Mouse (Mus musculus) gastrocnemius, adult 18-20 months (tissue): Measurements from ENCODE around the gene Olfr342. TPM values are rescaled to one million over a fixed set of nuclear protein-coding genes. Genes with fewer than 3 reads are reported as not detected.

ENCODE experiments used
- DNase-seq: peaks from one replicate; pipeline ENCODE4 v3.0.0; 2021; ENCODE audit warnings: low spot score
- long read RNA-seq, 2 experiments: library from polyadenylated mRNA; stranded (forward); transcript quantifications; one replicate each; pipeline ENCODE4 v2.0.0; 2021
- total RNA-seq, 2 experiments: library from RNA; stranded (reverse); gene quantifications; 2 replicates each; pipeline ENCODE4 v1.2.3; 2021

Gene Olfr342
- not detected for total RNA-seq
- long read RNA-seq, experiment 1, result 0 reads
- long read RNA-seq, experiment 2, result 0 reads

GRCm38 (mm10) chr2:36524698-36525097 is at the start of gene Olfr342:
TSS of gene Olfr342 (plus strand) at chr2:36524998.
- DNase-seq, result no peak

GRCm38 (mm10) chr2:36482368-36482767 is 42.4 kb upstream of the Olfr342 start, which contains the start of gene Olfr341:
TSS of gene Olfr341 (minus strand) at chr2:36482468.
- DNase-seq, result no peak

- DNase-seq, result no peak
These were observed 40.4 kb downstream of the Olfr342 start for GRCm38 (mm10) chr2:36565156-36565555.

GRCm38 (mm10) chr2:36566362-36566761 is 41.6 kb downstream of the Olfr342 start, which contains the start of gene Olfr344:
TSS of gene Olfr344 (plus strand) at chr2:36566662.
- no peak for DNase-seq

DNA sequence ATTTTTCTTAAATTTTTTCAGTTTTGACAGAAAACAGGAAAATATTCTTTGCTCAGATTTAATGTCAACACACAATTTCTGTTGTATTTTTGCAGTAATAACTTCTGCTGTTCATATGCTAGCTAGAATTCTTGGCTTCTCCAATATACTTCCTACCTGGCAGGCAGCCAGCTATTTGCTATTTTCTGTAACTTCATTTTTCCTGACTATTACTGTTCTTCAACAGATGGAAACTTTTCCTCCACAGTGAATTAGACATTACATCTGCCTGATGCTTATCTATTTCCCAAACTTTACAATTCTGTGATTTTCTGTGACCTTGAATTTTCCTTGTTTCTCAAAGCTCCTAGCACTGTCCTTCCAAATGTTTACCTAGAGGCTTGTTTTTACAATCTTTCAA is 42.2 kb downstream of the Olfr342 start:
- DNase-seq, result no peak

DNA sequence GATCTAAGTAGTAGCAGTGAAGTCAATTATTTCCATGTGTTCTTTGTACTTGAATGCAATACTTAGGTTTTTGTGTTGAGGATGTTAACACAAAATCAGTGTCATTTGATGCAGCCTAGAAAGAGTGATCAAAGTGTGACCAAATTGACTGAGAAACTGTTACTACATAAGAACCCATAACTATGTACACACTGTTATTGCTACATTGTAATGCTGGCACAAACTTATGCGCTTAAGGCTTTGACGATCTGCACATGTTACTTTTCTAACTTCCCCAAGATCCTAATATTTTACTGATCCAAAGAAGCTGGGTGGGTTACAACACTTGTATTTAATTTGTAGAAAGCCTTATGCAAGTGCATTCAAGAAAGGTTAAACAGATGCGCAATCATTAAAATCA is 43.0 kb downstream of the Olfr342 start:
- no peak for DNase-seq

Other genes starting within 250 kb of the Olfr342 start
- not detected for gene Olfr338, start 151.5 kb upstream of the Olfr342 start, total RNA-seq
- not detected for gene Olfr339, start 106.1 kb upstream of the Olfr342 start, total RNA-seq
- not detected for gene Olfr340, start 72.4 kb upstream of the Olfr342 start, total RNA-seq
- gene Olfr341, start 42.5 kb upstream of the Olfr342 start, total RNA-seq, result not detected
- not detected for gene Olfr344, start 41.7 kb downstream of the Olfr342 start, total RNA-seq
- not detected for gene Olfr345, start 115.0 kb downstream of the Olfr342 start, total RNA-seq
- not detected for gene Olfr346, start 160.8 kb downstream of the Olfr342 start, total RNA-seq
- not detected for gene Olfr347, start 206.9 kb downstream of the Olfr342 start, total RNA-seq